ENCODE assay signal across 17 mouse cellular contexts in genomic region chr3:9538510-9538909, GRCm38 (mm10).
"Had no signal": no experiment of that assay in that cellular context is flagged by ENCODE, and none has a peak within 500 bp of the region (broad histone marks: within the 10 kb centered on the region; RNA-seq: fewer than 3 reads in every experiment).

No protein-coding gene starts in this region.

- H3K4me3 ChIP-seq: layer of hippocampus, adult 2 months; limb, embryonic 10.5 days; limb, embryonic 13.5 days; liver, embryonic 13.5 days had no signal

- H3K9ac ChIP-seq: limb, embryonic 13.5 days; liver, embryonic 13.5 days had no signal

- H3K27me3 ChIP-seq: limb, embryonic 13.5 days; liver, embryonic 13.5 days had no signal

- H3K36me3 ChIP-seq: limb, embryonic 13.5 days; liver, embryonic 13.5 days had no signal

- ATAC-seq: intestine, postnatal 0 days had no signal

- H3K4me2 ChIP-seq: limb, embryonic 13.5 days; liver, embryonic 13.5 days; midbrain, embryonic 11.5 days had no signal

- H3K27ac ChIP-seq: layer of hippocampus, adult 2 months; limb, embryonic 10.5 days; limb, embryonic 13.5 days; liver, embryonic 13.5 days had no signal

- H3K9me3 ChIP-seq: limb, embryonic 10.5 days; limb, embryonic 13.5 days; liver, embryonic 13.5 days had no signal

- DNase-seq: kidney, adult 8-10 months; kidney, postnatal 14 days; kidney, postnatal 4 days; layer of hippocampus, adult 9-11 months; liver, embryonic 13.5 days; lung, adult 2 months; lung, postnatal 14 days; lung, postnatal 4 days; midbrain, embryonic 14.5 days; right cerebral cortex, postnatal 4 days; thymus, adult 18-20 months; thymus, postnatal 36 days had no signal
